ENCODE assay signal across 21 mouse cellular contexts in genomic region chr2:74209421-74209917, GRCm38 (mm10).
DNase-seq lines count a peak whose midpoint lies in the region; ATAC-seq and TF ChIP-seq lines count a peak whose summit lies in the region.
"Had no signal": no experiment of that assay in that cellular context is flagged by ENCODE, and none has a peak within 500 bp of the region (broad histone marks: within the 10 kb centered on the region; RNA-seq: fewer than 3 reads in every experiment).

No protein-coding gene starts in this region.

- no peak for TF ChIP-seq POLR2A in limb, embryonic 14.5 days (IDR thresholded peaks at IDR 0.05; ENCODE audit: borderline replicate concordance, extremely low read depth, insufficient read depth, insufficient read length)

- peak overlapping the region; percentile 78; the same call in 1 of the 2 replicates for H3K27ac ChIP-seq in hindbrain, embryonic 10.5 days
- H3K27ac ChIP-seq in hindbrain, embryonic 12.5 days = no peak overlapping the region
- H3K27ac ChIP-seq in forebrain, embryonic 13.5 days = peak overlapping the region; percentile 72
- peak overlapping the region; percentile 14; the same call in 1 of the 2 replicates for H3K27ac ChIP-seq in limb, embryonic 14.5 days (replicated peaks; ENCODE audit: low read depth, low read length)
- peak overlapping the region; percentile 71 for H3K27ac ChIP-seq in midbrain, embryonic 15.5 days
- H3K27ac ChIP-seq: embryonic facial prominence, embryonic 10.5 days; heart, embryonic 13.5 days; stomach, postnatal 0 days had no signal

- no peak for DNase-seq in hindbrain, embryonic 10.5 days (ENCODE audit: low spot score)
- no peak for DNase-seq in limb, embryonic 14.5 days (ENCODE audit: low spot score)
- no peak for DNase-seq in cerebellum, adult 8-10 months
- DNase-seq in kidney, postnatal 14 days = no peak
- DNase-seq: adrenal gland, postnatal 25 days; cerebellum, postnatal 10 days; gastrocnemius, postnatal 14 days; heart, adult 18-20 months; heart, postnatal 14 days; kidney, postnatal 36 days; liver, postnatal 0 days; thymus, adult 2 months had no signal

- peaks cover 23% of the 10 kb centered on the region for H3K4me1 ChIP-seq in hindbrain, embryonic 10.5 days (replicated peaks)
- peaks cover 14% of the 10 kb centered on the region for H3K4me1 ChIP-seq in hindbrain, embryonic 12.5 days
- H3K4me1 ChIP-seq in forebrain, embryonic 13.5 days = peaks cover 37% of the 10 kb centered on the region
- H3K4me1 ChIP-seq in limb, embryonic 14.5 days (ENCODE audit: control insufficient read depth, insufficient read depth, low read length) = peaks cover 19% of the 10 kb centered on the region
- peaks cover 16% of the 10 kb centered on the region for H3K4me1 ChIP-seq in midbrain, embryonic 15.5 days

- no peaks in the 10 kb centered on the region for H3K27me3 ChIP-seq in hindbrain, embryonic 10.5 days (ENCODE audit: insufficient read depth, poor library complexity, severe bottlenecking)
- no peaks in the 10 kb centered on the region for H3K27me3 ChIP-seq in hindbrain, embryonic 12.5 days
- peaks cover 3% of the 10 kb centered on the region; the same call in 1 of the 2 replicates for H3K27me3 ChIP-seq in forebrain, embryonic 13.5 days
- H3K27me3 ChIP-seq in limb, embryonic 14.5 days (ENCODE audit: control insufficient read depth, insufficient read depth, low read length) = no peaks in the 10 kb centered on the region
- no peaks in the 10 kb centered on the region for H3K27me3 ChIP-seq in midbrain, embryonic 15.5 days (replicated peaks)
- H3K27me3 ChIP-seq: heart, embryonic 13.5 days had no signal

- no peak for ATAC-seq in hindbrain, embryonic 12.5 days (ENCODE audit: low FRiP score)
- no peak for ATAC-seq in forebrain, embryonic 13.5 days
- no peak for ATAC-seq in limb, embryonic 14.5 days (ENCODE audit: low FRiP score, low read depth)
- ATAC-seq in midbrain, embryonic 15.5 days (replicated peaks) = peak; percentile 52
- ATAC-seq: CD4-positive, CD25-positive, alpha-beta regulatory T cell, adult 4 months; intestine, postnatal 0 days; liver, postnatal 0 days; lung, postnatal 0 days had no signal

- H3K36me3 ChIP-seq in hindbrain, embryonic 10.5 days = no peaks in the 10 kb centered on the region
- no peaks in the 10 kb centered on the region for H3K36me3 ChIP-seq in hindbrain, embryonic 12.5 days
- H3K36me3 ChIP-seq in forebrain, embryonic 13.5 days (ENCODE audit: poor library complexity, severe bottlenecking) = no peaks in the 10 kb centered on the region
- H3K36me3 ChIP-seq in limb, embryonic 14.5 days (ENCODE audit: control insufficient read depth, insufficient read depth, low read length) = no peaks in the 10 kb centered on the region
- no peaks in the 10 kb centered on the region for H3K36me3 ChIP-seq in midbrain, embryonic 15.5 days (replicated peaks)
- H3K36me3 ChIP-seq: embryonic facial prominence, embryonic 10.5 days; heart, embryonic 13.5 days had no signal

- H3K4me3 ChIP-seq in hindbrain, embryonic 10.5 days = no peak overlapping the region
- no peak overlapping the region for H3K4me3 ChIP-seq in hindbrain, embryonic 12.5 days
- no peak overlapping the region for H3K4me3 ChIP-seq in forebrain, embryonic 13.5 days
- H3K4me3 ChIP-seq in limb, embryonic 14.5 days (replicated peaks; ENCODE audit: low read length) = no peak overlapping the region
- no peak overlapping the region for H3K4me3 ChIP-seq in midbrain, embryonic 15.5 days
- H3K4me3 ChIP-seq: embryonic facial prominence, embryonic 10.5 days; heart, embryonic 13.5 days had no signal

- H3K4me2 ChIP-seq in hindbrain, embryonic 12.5 days (replicated peaks) = no peak overlapping the region
- H3K4me2 ChIP-seq in forebrain, embryonic 13.5 days = peak overlapping the region; percentile 43; the same call in 1 of the 2 replicates
- no peak overlapping the region for H3K4me2 ChIP-seq in limb, embryonic 14.5 days (replicated peaks; ENCODE audit: low read depth, low read length, severe bottlenecking)
- H3K4me2 ChIP-seq in midbrain, embryonic 15.5 days = peak overlapping the region; percentile 29; the same call in 1 of the 2 replicates
- H3K4me2 ChIP-seq: heart, embryonic 13.5 days had no signal

- no peak overlapping the region for H3K9ac ChIP-seq in hindbrain, embryonic 12.5 days
- peak overlapping the region; percentile 26; the same call in 1 of the 2 replicates for H3K9ac ChIP-seq in forebrain, embryonic 13.5 days
- no peak overlapping the region for H3K9ac ChIP-seq in limb, embryonic 14.5 days (ENCODE audit: low read depth, low read length, severe bottlenecking)
- no peak overlapping the region for H3K9ac ChIP-seq in midbrain, embryonic 15.5 days
- H3K9ac ChIP-seq: heart, embryonic 13.5 days; liver, postnatal 0 days had no signal

- no peaks in the 10 kb centered on the region for H3K9me3 ChIP-seq in hindbrain, embryonic 10.5 days
- H3K9me3 ChIP-seq in hindbrain, embryonic 12.5 days (replicated peaks) = 0 out of 2 replicates have a peak, but pooled peaks cover 3% of the 10 kb centered on the region
- H3K9me3 ChIP-seq in forebrain, embryonic 13.5 days (replicated peaks) = no peaks in the 10 kb centered on the region
- H3K9me3 ChIP-seq in limb, embryonic 14.5 days (ENCODE audit: control insufficient read depth, low read length) = no peaks in the 10 kb centered on the region
- no peaks in the 10 kb centered on the region for H3K9me3 ChIP-seq in midbrain, embryonic 15.5 days
- H3K9me3 ChIP-seq: embryonic facial prominence, embryonic 10.5 days; heart, embryonic 13.5 days had no signal

- 78% methylated on average over 3 of the region's 3 CpGs for WGBS in hindbrain, embryonic 10.5 days
- 64% methylated on average over 3 of the region's 3 CpGs for WGBS in hindbrain, embryonic 12.5 days
- WGBS in forebrain, embryonic 13.5 days = 14% methylated on average over 3 of the region's 3 CpGs
- WGBS in limb, embryonic 14.5 days = 54% methylated on average over 3 of the region's 3 CpGs
- 28% methylated on average over 3 of the region's 3 CpGs for whole genome bisulfite sequencing in midbrain, embryonic 15.5 days

Comparison
In these comparisons a context has a peak if more than half of its experiments do, and no peak if none do; other contexts are left out.
1. H3K4me2 ChIP-seq: peak in forebrain, embryonic 13.5 days (single experiment) and midbrain, embryonic 15.5 days (single experiment); none in hindbrain, embryonic 12.5 days (single experiment) and limb, embryonic 14.5 days (single experiment).